Mouse (Mus musculus) spleen, postnatal 36 days (tissue): Measurements from ENCODE around the gene Ube2v1.
"Not testable (repeated sequence)": the region's sequence is repeated elsewhere in the genome, so short reads cannot be mapped to it uniquely, and the experiment has no call there.

Experiments used
- DNase-seq, 2 experiments: peaks; one replicate each; pipeline ENCODE4 v3.0.0; 2022; ENCODE audit warnings: low spot score in 2 of 2, mixed read lengths in 1 of 2

Gene Ube2v1

GRCm38 (mm10) chr2:167654911-167655600 lies 23.2 kb upstream of the Ube2v1 start:
- no peak for DNase-seq

- no peak for DNase-seq
Measured at GRCm38 (mm10) chr2:167652694-167653093, 20.8 kb upstream of the Ube2v1 start.

- DNase-seq = no peak
Measured at GRCm38 (mm10) chr2:167651622-167652021, 19.7 kb upstream of the Ube2v1 start.

- no peak for DNase-seq
Measured at GRCm38 (mm10) chr2:167649290-167650032, 17.6 kb upstream of the Ube2v1 start.

GRCm38 (mm10) chr2:167646411-167646810 lies 14.5 kb upstream of the Ube2v1 start:
- DNase-seq = no peak

- DNase-seq = not testable (repeated sequence)
Measured at GRCm38 (mm10) chr2:167643356-167644052, 11.6 kb upstream of the Ube2v1 start.

GRCm38 (mm10) chr2:167642164-167642563 lies 10.3 kb upstream of the Ube2v1 start:
- no peak for DNase-seq

GRCm38 (mm10) chr2:167641337-167641736 lies 9.4 kb upstream of the Ube2v1 start:
- DNase-seq = peak; percentile 49 to 57

GRCm38 (mm10) chr2:167640279-167640678 lies 8.4 kb upstream of the Ube2v1 start:
- peak in 1 of 2 experiments; percentile 38 for DNase-seq

GRCm38 (mm10) chr2:167634865-167635512 lies 3.1 kb upstream of the Ube2v1 start:
- DNase-seq = no peak

- DNase-seq = peak; percentile 96 to 98
Measured at GRCm38 (mm10) chr2:167634338-167634770, 2.5 kb upstream of the Ube2v1 start.

- DNase-seq = no peak
Measured at GRCm38 (mm10) chr2:167633537-167633872, 1.6 kb upstream of the Ube2v1 start.

GRCm38 (mm10) chr2:167632731-167633536 lies 1.0 kb upstream of the Ube2v1 start:
- no peak for DNase-seq

- DNase-seq = peak in 1 of 2 experiments; percentile 29
Measured at GRCm38 (mm10) chr2:167631181-167631590, 709 bp downstream of the Ube2v1 start.

GRCm38 (mm10) chr2:167630421-167630820 lies 1.5 kb downstream of the Ube2v1 start:
- DNase-seq = no peak

- no peak for DNase-seq
Measured at GRCm38 (mm10) chr2:167629665-167630209, 2.2 kb downstream of the Ube2v1 start.

GRCm38 (mm10) chr2:167628872-167629271 lies 3.0 kb downstream of the Ube2v1 start:
- peak; percentile 75 to 89 for DNase-seq

- no peak for DNase-seq
Measured at GRCm38 (mm10) chr2:167627019-167627418, 4.9 kb downstream of the Ube2v1 start.

GRCm38 (mm10) chr2:167625670-167626069 lies 6.2 kb downstream of the Ube2v1 start:
- no peak for DNase-seq

GRCm38 (mm10) chr2:167624368-167625075 lies 7.4 kb downstream of the Ube2v1 start:
- DNase-seq = no peak
